Mouse (Mus musculus): ENCODE data around the gene Cd177.
"Not testable (repeated sequence)": the region's sequence is repeated elsewhere in the genome, so short reads cannot be mapped to it uniquely, and the experiment has no call there.

Cd177 gene

DNA sequence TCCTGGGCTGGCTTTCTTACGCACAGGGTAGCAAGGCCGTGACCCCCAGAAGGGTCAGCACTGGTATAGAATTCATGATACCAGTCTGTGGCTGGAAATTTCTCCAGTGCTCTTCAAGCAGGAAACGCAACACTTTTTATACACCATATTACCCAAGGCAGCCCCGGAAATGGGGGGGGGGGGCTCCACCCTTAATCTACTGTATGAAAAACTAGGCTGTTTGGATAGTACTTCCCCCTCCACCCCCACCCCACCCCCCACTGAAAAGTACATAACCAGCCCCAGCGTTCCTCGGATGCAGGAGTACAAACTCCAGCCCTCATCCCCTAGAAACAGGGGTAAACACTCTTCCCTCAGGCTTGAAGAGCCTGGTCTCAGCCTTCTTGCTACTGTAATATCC is at the start of gene Cd177:
Gene Cd177, minus strand, starts transcription at position 101 of the 400 bp plus-strand sequence.
- no peak for DNase-seq

- DNase-seq = no peak
Observed at GRCm38 (mm10) chr7:24809041-24809440, 48.9 kb upstream of the Cd177 start.

DNA sequence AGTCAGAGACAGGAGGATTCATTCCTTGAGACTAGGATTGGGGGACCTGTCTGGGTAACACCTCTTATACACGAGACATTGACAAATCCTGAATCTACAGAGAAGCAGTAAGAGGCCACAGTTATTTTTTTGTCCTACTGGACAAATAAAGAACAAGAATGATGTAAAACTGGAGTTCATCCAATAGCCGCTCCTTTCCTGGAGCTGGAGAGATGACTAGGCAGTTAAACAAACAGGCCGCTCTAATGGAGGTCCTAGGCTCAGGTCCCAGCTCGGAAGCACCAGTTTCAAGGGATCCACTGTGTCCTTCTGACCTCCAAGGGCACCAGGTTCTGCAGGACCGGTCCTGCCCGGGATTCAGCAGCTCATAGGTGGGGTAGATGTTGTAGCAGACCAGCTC is 44.7 kb upstream of the Cd177 start:
- no peak for DNase-seq

DNA sequence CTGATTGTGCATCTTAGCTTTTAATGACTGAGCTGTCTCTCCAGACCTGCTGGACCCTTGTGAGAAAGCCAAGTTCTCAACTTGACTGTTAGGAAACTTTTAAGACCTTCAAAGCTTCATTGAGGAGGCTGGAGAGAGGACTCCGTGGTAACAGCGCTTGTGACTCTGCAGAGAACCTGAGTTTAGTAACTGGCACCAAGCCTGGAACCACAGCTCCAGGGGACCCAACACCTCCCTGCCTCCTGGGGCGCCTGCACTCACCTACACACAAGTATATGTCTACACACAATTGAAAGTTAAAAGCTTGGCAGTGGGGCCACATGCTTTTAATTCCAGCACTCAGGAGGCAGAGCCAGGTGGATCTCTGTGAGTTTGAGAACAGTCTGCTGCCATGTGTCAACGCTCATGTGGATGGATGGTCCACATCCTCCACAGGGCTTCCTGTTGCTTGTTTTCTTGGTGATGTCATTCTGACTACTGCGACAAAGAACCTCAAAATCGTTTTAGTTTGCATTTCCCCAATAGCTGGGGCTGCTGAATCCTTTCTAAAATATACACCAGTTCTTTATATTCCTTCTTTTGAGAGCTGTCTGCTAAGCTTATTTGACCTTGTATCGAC is 42.1 kb upstream of the Cd177 start:
- no peak for DNase-seq

DNA sequence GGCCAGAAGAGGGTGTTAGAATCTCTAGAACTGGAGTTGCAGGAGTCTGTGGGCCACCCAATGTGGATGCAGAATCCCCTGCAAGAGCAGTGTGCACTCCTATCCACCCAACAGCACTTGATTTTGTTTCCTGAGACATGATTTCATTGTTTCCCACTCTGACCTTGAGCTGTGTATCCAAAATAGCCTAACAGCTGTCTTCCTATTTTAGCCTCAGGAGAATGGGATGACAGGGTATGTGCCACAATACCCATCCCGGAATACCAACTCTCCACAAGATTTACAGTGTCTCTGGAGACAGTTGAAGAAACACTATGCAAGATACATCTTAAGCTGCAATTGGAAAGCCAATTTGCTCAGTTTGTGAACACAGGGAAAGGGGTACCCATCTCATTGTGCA is 37.8 kb upstream of the Cd177 start:
- DNase-seq = no peak

GRCm38 (mm10) chr7:24776918-24777317 is 16.8 kb upstream of the Cd177 start, which contains the start of gene Ceacam10:
Gene Ceacam10 (plus strand): TSS chr7:24777206.
- not testable (repeated sequence) for DNase-seq

GRCm38 (mm10) chr7:24776145-24776544 is 16.0 kb upstream of the Cd177 start:
- DNase-seq = no peak

DNA sequence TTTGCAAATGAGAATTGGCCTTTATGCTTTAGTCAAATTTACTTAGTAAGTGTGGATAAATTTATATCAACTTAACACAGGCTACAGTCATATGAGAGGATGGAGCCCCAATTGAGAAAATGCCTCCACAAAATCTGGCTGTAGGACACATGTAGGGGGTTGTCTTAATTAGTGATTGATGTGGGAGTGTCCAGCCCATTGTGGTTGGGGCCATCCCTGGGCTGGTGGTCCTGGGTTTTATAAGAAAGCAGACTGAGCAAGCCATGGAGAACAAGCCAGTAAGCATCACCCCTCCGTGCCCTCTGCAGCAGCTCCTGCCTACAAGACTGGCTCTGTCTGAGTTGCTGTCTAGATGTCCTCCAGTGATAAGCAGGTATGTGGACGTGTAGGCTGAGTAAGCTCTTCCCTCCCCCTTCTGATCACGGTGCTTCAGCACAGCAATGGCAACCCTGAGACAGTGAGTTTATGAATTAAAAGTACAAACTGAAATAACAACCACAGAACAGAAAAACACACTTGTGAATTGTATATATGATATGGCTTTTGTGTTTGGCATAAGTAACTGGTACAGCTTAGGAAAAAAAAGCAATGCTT is 13.9 kb upstream of the Cd177 start:
- no peak for DNase-seq

DNA sequence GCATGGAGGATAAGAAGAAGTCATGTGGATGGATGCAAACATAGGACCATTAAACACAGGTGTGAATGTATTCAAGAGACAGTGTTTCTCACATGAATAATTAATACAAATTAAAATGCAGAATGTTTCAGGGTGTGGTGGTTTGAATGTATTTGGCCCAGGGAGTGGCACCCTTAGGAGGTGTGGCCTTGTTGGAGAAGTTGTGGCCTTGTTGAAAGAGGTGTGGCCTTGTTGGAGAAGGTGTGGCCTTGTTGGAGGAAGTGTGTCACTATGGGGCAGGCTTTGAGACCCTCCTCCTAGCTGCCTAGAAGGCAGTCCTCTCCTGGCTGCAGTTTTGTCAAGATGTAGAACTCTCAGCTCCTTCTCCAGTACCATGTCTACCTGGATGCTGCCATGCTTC is 11.2 kb upstream of the Cd177 start:
- DNase-seq = no peak

DNA sequence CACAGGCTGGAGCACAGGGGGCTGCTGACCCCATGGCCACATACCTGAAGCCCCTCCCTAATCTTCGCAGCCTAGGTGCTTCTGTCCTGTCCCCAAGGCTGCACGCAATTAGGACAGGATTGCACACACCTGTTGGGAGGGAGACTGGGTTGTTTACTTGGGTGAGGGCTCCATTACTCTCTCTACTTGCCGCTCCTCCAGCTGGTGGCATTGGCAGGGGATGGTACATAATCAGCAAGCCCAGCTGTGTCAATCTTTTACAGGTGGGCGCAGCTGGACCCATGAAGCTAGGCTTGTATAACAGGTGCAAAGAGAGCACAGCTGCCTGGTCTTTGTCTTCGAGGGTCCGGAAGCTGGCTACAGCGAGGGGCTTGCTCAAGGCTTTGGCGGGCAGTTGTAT is 2.5 kb upstream of the Cd177 start:
- no peak for DNase-seq

DNA sequence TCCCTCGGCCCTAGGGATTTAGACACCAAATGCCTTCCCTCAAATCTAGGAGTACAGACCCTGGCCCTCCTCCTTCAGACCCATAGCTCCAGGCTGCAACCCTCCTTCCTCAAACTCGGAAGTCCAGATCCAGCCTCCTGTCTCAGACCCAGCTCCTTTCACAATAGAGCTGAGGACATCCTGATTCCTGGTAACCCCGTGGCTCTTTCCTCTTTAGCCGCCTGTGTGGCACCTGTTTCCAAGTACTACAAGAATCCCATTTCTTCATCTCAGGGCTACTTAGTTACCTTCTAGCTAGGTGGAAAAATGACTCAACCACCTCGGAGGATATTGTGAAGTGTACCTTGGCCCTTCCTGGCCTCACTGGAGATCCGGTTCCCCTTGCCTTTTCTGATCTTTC is 1.1 kb upstream of the Cd177 start:
- no peak for DNase-seq

- DNase-seq = no peak
Observed at GRCm38 (mm10) chr7:24758520-24758919, 1.6 kb downstream of the Cd177 start.

GRCm38 (mm10) chr7:24753476-24753875 is 6.6 kb downstream of the Cd177 start:
- no peak for DNase-seq

DNA sequence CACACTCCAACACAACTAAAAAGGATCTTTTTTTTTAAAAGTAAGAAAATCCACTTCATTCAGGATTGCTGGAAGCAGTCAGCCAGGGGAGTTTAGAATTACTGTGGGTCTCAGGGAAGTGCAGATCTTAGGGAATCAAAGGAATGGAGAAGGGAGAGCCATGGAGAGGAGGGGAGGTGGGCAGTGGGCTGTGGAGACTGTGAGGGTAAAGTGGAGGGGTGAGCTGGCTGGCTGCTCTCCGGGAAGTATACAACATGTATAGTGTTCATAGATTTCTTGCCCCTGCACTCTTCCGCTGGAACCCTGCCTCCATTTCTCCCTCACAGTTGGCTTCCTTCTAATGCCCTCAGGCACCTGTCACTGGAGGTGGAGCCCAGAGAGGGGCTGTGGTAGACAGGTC is 8.5 kb downstream of the Cd177 start:
- no peak for DNase-seq

GRCm38 (mm10) chr7:24750695-24751094 is 9.4 kb downstream of the Cd177 start:
- DNase-seq = no peak

DNA sequence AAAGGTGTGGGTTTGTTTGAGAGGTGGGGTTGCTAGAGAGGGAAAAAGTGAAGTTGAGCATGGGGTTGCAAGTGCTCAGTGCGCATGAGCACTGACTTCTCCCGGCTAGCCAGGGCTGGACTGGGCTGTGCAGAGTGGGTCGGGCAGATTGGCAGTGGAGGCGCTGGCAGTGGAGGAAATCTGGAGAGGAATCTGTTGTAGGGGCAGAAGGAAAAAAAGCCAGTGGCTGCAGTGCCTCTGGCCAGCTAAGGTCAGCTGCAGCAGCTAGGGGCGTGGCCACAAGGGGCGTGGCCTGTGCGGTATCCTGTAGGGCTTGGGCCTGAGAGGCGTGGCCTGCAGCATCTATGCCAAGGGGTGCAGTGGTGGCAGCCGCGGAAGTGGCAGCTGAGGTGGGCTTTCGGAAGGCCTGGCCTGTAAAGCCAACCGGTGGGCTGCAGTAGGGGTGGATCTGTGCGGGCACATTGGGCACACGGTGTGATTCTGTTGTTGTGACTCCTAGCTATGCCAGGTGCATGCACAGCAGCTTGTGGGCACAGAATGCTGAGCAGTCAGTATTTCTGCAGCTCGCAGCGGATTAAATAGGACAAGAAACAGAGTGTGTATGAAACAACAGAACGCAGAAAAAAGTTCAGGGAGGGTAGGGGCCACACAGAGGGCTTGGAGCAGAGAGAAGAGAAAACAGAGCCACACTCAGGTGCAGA is 24.0 kb downstream of the Cd177 start:
- no peak for DNase-seq

DNA sequence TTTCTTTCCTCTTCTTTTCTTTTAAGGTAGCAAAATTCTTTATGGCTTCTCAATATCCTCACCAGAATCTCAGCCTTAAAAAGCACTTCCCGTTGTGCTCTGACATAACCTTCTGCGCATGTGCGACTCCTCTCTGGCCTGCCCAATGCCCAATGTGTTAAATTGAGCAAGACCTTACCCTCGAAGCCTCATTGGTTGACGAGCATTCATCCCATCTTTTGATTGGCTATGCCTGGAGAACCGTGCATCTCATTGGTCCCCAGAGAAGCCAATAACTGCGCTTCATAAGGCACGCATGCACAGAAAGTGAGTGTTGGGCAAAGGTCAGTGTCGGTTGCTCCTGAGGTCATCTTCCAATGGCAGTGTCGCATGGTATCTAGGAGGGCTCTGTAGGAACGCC is 33.3 kb downstream of the Cd177 start, which contains the start of gene Gm4763:
Gene Gm4763, minus strand, starts transcription at position 101 of the 400 bp plus-strand sequence.
- not testable (repeated sequence) for DNase-seq

DNA sequence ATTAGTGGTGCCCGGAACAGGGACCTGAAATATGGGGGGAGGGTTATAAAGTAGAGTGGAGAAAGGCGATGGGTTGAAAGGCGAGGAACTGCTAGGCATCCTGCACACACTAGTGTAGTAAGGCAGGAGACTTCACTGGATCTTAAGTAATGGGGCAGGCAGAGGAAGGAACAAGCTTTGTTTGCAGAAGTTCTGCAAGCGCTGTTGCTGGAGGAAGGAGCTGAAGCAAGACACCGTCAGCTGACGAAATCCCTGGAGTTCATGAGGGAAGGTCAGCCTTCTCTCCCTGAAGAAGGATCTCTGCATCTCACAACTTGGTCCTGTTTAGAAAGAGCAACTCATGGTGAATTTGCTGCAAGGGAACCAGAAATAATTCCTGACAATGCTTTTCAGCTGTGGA is 45.1 kb downstream of the Cd177 start:
- DNase-seq = no peak

- DNase-seq = no peak
Observed at GRCm38 (mm10) chr7:24708832-24709292, 51.2 kb downstream of the Cd177 start, which contains the start of gene BC049730. Gene BC049730 (plus strand): TSS chr7:24709242.

GRCm38 (mm10) chr7:24702841-24703240 is 57.3 kb downstream of the Cd177 start:
- not testable (repeated sequence) for DNase-seq

- not testable (repeated sequence) for DNase-seq
Observed at GRCm38 (mm10) chr7:24697891-24698290, 62.2 kb downstream of the Cd177 start.
